Mouse (Mus musculus) liver, embryonic 16.5 days (tissue): ENCODE measurements at regions not wholly inside any gene's neighbourhood (a gene's known extent, or its start where the extent isn't known, plus 50 kb on each side); places are given as distances from the start of the nearest gene placed in this dataset.

Experiments
- ATAC-seq: fragments of 200-750 bp; cut with Nextera tagmentation; 2 replicates; pipeline ENCODE4 v1.8.0; 2017; ENCODE audit warnings: low read depth, mild to moderate bottlenecking, moderate number of reproducible peaks, moderate library complexity
- H3K27ac ChIP-seq: fragments of 300-500 bp; sonication (generic); 2 replicates; pipeline ENCODE4 v1.5.1; 2014; ENCODE audit warnings: mild to moderate bottlenecking, low read length
- H3K27me3 ChIP-seq: fragments of 300-500 bp; sonication (generic); 2 replicates; pipeline ENCODE4 v1.6.1; 2014; ENCODE audit warnings: low read depth, low read length, mixed read lengths; ENCODE audit not compliant: control insufficient read depth, insufficient read depth
- H3K36me3 ChIP-seq: fragments of 300-500 bp; sonication (generic); 2 replicates; pipeline ENCODE4 v1.6.1; 2014; ENCODE audit warnings: mild to moderate bottlenecking; ENCODE audit not compliant: control insufficient read depth, insufficient read depth
- H3K4me1 ChIP-seq: fragments of 300-500 bp; sonication (generic); 2 replicates; pipeline ENCODE4 v1.6.1; 2014; ENCODE audit warnings: low read depth, low read length, mixed read lengths; ENCODE audit not compliant: control insufficient read depth
- H3K4me2 ChIP-seq: fragments of 300-500 bp; sonication (generic); 2 replicates; pipeline ENCODE4 v1.6.1; 2014; ENCODE audit warnings: low read depth, low read length, mixed read lengths
- H3K4me3 ChIP-seq: fragments of 300-500 bp; sonication (generic); 2 replicates; pipeline ENCODE4 v1.5.1; 2014; ENCODE audit warnings: low read depth, mild to moderate bottlenecking, low read length
- H3K9ac ChIP-seq: fragments of 300-500 bp; sonication (generic); 2 replicates; pipeline ENCODE4 v1.6.1; 2014; ENCODE audit warnings: low read depth, low read length
- H3K9me3 ChIP-seq: fragments of 300-500 bp; sonication (generic); replicated peaks from 2 replicates; pipeline ENCODE4 v1.6.1; 2016; ENCODE audit warnings: low read length; ENCODE audit not compliant: control insufficient read depth
- WGBS: fragments of 180-500 bp; shearing (Covaris S2); extraction: QIAGEN DNeasy Blood & Tissue Kit; methylation state at CpG from one replicate; pipeline ENCODE4 v1.1.7; 2014; ENCODE audit not compliant: insufficient replicate concordance; 5-methylcytosine and 5-hydroxymethylcytosine counted together

DNA sequence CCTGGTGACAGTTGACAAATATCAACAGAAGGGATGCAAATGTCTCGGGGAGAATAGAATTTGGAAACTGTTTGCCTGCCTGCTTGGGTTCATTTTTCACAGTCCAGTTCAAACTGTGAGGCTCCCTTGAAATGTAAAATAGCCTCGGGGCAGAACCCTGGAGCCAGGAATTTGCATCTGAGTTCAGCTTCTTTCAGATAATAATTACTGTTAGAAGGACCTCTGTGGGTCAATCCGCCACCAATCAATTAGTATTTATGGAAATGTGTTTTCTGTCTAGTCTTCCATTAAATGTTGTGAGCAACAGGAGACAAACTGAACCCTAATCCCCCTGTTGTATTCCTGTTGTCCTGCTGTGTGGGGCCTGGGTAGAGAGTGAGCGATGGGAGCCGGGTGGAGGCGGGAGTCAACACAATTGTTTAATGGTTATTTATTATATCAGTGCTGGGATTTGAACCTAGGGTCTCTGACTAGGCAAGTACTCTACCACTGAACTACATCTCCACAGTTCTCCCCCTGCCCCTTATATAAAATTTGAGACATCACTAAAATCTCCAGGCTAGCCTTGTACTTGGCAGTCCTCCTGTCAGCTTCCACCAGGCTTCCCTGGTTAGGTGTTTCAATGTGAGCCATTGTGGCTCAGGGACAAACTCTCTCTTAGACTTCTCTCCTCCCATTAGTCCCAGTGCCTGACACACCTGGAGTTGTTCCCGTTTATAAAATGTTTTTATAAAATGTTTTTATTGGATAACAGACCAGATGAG is 103.3 kb downstream of the Zfp281 start:
- no peak for ATAC-seq
- no peaks in the 10 kb centered on the region for H3K9me3 ChIP-seq
- no peaks in the 10 kb centered on the region for H3K4me1 ChIP-seq
- no peak overlapping the region for H3K4me2 ChIP-seq
- WGBS = 59% methylated on average over 7 of the region's 7 CpGs
- H3K9ac ChIP-seq = no peak overlapping the region
- H3K36me3 ChIP-seq = no peaks in the 10 kb centered on the region
- H3K27ac ChIP-seq = no peak overlapping the region
- no peak overlapping the region for H3K4me3 ChIP-seq
- H3K27me3 ChIP-seq = no peaks in the 10 kb centered on the region

DNA sequence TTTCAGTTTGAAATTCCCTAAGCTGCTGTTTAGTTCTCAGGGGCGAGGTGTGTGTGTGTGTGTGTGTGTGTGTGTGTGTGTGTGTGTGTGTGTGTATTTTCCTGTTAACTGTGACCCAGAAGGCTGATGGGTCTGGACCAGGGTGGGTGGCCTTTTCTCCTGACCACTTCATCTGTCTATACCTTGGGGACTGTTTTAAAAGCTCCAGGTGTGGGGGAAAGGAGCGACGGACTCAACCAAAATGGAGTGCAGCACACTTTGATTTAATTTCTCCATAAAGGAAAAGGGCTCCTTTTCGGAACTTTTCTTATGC is 103.9 kb downstream of the Zfp281 start:
- ATAC-seq = no peak
- WGBS = 63% methylated on average over 4 of the region's 4 CpGs

DNA sequence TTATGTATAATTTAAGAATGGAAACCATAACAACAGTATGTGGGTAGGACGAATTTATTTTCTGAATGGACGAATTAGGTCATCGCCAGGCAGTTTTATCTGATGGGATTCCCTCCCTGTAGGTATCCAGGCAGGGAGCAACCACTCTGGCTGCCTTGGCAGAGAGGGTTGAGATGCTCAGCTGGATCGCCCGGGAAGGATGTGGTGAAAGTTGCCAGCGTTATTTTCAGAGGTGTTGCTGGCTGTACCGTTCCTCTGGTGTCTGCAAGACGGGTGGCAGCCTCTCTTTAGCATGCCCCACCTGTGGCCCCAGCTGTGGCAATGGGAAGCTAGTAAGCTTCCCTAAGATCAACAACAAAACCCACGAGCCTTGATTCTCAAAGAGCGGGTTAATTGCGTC is 105.9 kb downstream of the Zfp281 start:
- Histone ChIP-seq H3K4me2 (no peak overlapping the region), H3K27me3 (no peaks in the 10 kb centered on the region), H3K9ac (no peak overlapping the region), H3K4me1 (no peaks in the 10 kb centered on the region), H3K4me3 (no peak overlapping the region), H3K27ac (no peak overlapping the region), H3K9me3 (no peaks in the 10 kb centered on the region), H3K36me3 (no peaks in the 10 kb centered on the region)
- ATAC-seq = no peak
- 48% methylated on average over 11 of the region's 11 CpGs for WGBS

More for the DNA sequence above, 103.9 kb downstream of the Zfp281 start:
- H3K27me3 ChIP-seq = no peaks in the 10 kb centered on the region
- no peak overlapping the region for H3K27ac ChIP-seq
- H3K4me3 ChIP-seq = no peak overlapping the region
- no peaks in the 10 kb centered on the region for H3K9me3 ChIP-seq
- no peak overlapping the region for H3K9ac ChIP-seq
- no peaks in the 10 kb centered on the region for H3K36me3 ChIP-seq
- H3K4me2 ChIP-seq = no peak overlapping the region
- no peaks in the 10 kb centered on the region for H3K4me1 ChIP-seq

DNA sequence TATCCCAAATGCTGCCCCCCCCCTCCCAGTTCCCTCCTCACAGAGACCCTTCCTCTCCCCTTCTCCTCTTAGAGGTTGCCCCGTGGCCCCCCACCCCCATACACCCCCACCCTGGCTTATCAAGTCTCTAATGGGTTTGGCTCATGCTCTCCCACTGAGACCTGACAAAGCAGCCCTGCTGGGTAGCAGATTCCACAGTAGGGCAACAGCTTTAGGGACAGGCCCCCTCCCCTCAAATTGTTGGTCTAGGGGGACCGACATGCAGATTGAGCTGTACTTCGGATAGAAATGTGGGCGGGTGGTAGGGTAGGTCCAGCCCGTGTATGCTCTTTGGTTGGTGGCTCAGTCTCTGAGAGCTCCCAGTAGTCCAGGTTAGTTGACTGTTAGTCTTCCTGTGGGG is 113.3 kb downstream of the Zfp281 start:
- 44% methylated on average over 5 of the region's 5 CpGs for WGBS
- H3K27me3 ChIP-seq = no peaks in the 10 kb centered on the region

DNA sequence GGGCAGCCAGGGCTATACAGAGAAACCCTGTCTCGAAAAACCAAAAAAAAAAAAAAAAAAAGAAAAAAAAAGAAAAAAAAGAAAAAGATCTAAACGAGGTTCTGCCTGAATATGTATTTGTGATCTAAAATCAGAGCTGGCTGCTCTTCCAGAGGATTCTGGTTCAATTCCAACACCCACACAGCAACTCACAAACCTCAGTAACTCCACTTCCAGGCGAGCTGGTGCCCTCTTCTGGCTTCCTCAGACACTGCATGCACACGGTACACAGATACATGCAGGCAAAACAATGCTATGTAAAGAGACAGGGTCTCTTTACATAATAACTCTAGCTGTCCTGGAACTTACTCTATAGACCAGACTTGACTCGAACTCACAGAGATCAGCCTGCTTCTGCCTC is 114.8 kb downstream of the Zfp281 start:
- H3K4me2 ChIP-seq = no peak overlapping the region
- no peak overlapping the region for H3K27ac ChIP-seq
- H3K4me3 ChIP-seq = no peak overlapping the region
- H3K36me3 ChIP-seq = no peaks in the 10 kb centered on the region
- H3K4me1 ChIP-seq = no peaks in the 10 kb centered on the region
- H3K9me3 ChIP-seq = no peaks in the 10 kb centered on the region
- no peaks in the 10 kb centered on the region for H3K27me3 ChIP-seq
- 58% methylated on average over 5 of the region's 5 CpGs for WGBS
- H3K9ac ChIP-seq = no peak overlapping the region
- no peak for ATAC-seq

More for the DNA sequence above, 113.3 kb downstream of the Zfp281 start:
- Histone ChIP-seq H3K4me1 (no peaks in the 10 kb centered on the region), H3K9me3 (no peaks in the 10 kb centered on the region), H3K4me3 (no peak overlapping the region), H3K4me2 (no peak overlapping the region), H3K9ac (no peak overlapping the region), H3K36me3 (no peaks in the 10 kb centered on the region), H3K27ac (no peak overlapping the region)
- ATAC-seq = no peak

DNA sequence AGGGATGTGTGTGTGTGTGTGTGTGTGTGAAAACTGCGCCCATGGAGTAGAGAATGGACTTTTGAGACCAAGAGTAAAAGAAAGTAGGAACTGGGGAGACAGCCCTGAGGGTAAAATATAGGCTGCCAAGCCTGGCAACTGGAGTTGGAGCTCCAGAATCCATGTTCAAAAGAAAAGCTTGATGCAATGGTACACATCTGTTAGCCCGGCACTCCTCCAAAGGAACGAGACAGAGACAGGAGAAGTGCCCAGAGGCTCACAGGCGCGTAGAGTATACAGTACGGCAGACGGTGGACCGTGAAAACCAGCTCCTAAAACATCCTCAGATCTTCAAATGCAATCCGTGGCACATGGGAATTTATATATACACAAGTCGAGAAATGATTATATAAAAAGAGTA is 116.4 kb downstream of the Zfp281 start:
- ATAC-seq = no peak
- Histone ChIP-seq H3K27ac (no peak overlapping the region), H3K9ac (no peak overlapping the region), H3K4me2 (no peak overlapping the region), H3K9me3 (no peaks in the 10 kb centered on the region), H3K4me1 (no peaks in the 10 kb centered on the region), H3K36me3 (no peaks in the 10 kb centered on the region), H3K27me3 (no peaks in the 10 kb centered on the region), H3K4me3 (no peak overlapping the region)
- 75% methylated on average over 10 of the region's 10 CpGs for WGBS

DNA sequence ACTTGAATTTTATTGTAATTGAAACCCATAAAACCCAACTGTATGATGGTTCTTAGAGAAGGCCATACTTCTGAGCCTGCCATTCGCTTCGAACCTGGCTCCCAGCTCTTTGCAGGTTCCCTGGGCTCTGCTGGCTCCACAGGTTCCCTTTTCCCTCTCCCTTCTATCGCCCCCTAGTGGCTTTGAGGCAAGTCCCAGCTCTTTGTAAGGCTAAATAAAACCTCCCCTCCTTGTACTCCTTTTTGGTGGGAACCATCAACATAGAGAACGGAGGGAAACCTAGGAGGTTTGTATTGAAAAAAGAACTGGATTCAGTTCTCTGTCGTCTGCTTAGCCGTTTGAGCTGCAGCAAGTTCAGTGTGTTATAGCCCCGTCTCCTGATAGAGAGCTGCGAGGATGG is 124.5 kb downstream of the Zfp281 start:
- H3K27ac ChIP-seq = no peak overlapping the region
- no peaks in the 10 kb centered on the region for H3K9me3 ChIP-seq
- H3K4me3 ChIP-seq = no peak overlapping the region
- H3K4me1 ChIP-seq = no peaks in the 10 kb centered on the region
- no peak for ATAC-seq
- WGBS = 42% methylated on average over 8 of the region's 8 CpGs
- no peaks in the 10 kb centered on the region for H3K27me3 ChIP-seq
- H3K4me2 ChIP-seq = no peak overlapping the region
- no peak overlapping the region for H3K9ac ChIP-seq
- H3K36me3 ChIP-seq = no peaks in the 10 kb centered on the region

DNA sequence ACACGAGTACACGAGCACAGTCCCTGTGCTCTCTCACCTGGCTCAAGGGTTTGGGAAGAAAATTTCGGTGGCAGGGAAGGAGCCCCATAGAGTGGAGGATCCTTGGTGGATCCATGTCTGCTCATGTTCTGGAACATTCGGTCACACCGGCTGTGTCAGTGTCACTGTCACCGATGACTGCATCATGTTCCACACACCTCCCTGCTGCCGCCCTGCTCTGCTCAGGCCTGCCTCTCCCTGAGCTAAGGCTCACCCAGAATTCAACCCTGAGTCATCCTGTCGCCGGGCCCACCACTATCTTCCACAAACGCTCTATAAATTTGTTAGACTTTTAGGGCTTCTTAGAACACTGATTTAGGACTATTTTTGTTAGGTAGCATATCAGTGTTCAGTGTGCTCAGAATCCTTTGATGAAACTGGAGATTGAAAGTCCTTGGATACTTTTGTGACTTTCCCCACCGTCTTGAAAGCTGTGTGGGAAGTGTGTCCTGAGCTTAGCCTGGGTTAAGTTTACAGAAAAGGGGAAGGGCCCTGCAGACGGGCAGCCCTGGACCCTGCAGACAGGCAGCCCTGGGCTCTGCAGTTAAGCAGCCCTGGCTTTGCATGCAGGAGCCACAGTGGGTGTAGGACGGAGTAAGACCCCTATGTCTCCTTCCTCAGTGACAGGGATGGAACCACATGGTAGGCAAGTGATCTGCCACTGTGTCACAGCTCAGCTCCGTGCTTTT is 126.9 kb downstream of the Zfp281 start:
- Histone ChIP-seq H3K4me1 (no peaks in the 10 kb centered on the region), H3K9ac (no peak overlapping the region), H3K36me3 (no peaks in the 10 kb centered on the region), H3K9me3 (no peaks in the 10 kb centered on the region), H3K27me3 (no peaks in the 10 kb centered on the region), H3K4me3 (no peak overlapping the region), H3K27ac (no peak overlapping the region), H3K4me2 (no peak overlapping the region)
- 65% methylated on average over 14 of the region's 14 CpGs for WGBS
- no peak for ATAC-seq

DNA sequence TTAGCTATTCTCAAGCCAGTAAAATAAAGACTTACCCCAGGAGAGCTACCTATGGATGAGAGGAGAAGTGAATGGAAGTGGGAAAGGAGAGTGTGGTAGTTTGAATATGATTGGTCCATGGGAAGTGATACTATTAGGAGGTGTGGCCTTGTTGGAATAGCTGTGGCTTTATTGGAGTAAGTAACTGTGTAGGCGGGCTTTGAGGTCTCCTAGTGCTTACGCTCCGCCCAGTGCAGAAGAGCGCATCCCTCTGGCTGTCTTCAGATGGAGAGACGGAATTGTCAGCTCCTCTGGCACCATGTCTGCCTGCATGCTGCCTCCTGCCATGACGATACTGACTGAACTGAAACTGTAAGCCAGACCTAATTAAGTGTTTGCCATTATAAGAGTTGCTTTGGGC is 129.6 kb downstream of the Zfp281 start:
- Histone ChIP-seq H3K27me3 (no peaks in the 10 kb centered on the region), H3K4me3 (no peak overlapping the region), H3K27ac (no peak overlapping the region), H3K9ac (no peak overlapping the region), H3K9me3 (no peaks in the 10 kb centered on the region), H3K4me2 (no peak overlapping the region), H3K4me1 (no peaks in the 10 kb centered on the region), H3K36me3 (no peaks in the 10 kb centered on the region)
- 89% methylated on average over 6 of the region's 6 CpGs for WGBS
- no peak for ATAC-seq
